Mouse (Mus musculus) liver, embryonic 11.5 days (tissue): ENCODE measurements around the gene Ilvbl. TPM values are rescaled to one million over a fixed set of nuclear protein-coding genes. Genes with fewer than 3 reads are reported as not detected.
"Not testable (repeated sequence)": the region's sequence is repeated elsewhere in the genome, so short reads cannot be mapped to it uniquely, and the experiment has no call there.

Source experiments
- ATAC-seq: fragments of 200-750 bp; cut with Nextera tagmentation; replicated peaks from 2 replicates; pipeline ENCODE4 v1.8.0; 2017; ENCODE audit warnings: moderate number of reproducible peaks, mild to moderate bottlenecking, moderate TSS enrichment, moderate library complexity; ENCODE audit not compliant: low FRiP score
- DNase-seq: peaks from one replicate; pipeline ENCODE4 v3.0.0-alpha.2; 2017; ENCODE audit warnings: low spot score
- H3K27ac ChIP-seq: fragments of 300-500 bp; sonication (generic); 2 replicates; pipeline ENCODE4 v1.5.1; 2014; ENCODE audit warnings: mild to moderate bottlenecking, low read depth, low read length, control low read depth
- H3K27me3 ChIP-seq: fragments of 300-500 bp; sonication (generic); replicated peaks from 2 replicates; pipeline ENCODE4 v1.6.1; 2014; ENCODE audit warnings: low read length, mixed read lengths; ENCODE audit not compliant: control insufficient read depth, insufficient read depth
- H3K36me3 ChIP-seq: fragments of 300-500 bp; sonication (generic); 2 replicates; pipeline ENCODE4 v1.6.1; 2014; ENCODE audit warnings: mild to moderate bottlenecking, low read length, moderate library complexity, mixed read lengths; ENCODE audit not compliant: control insufficient read depth, insufficient read depth
- H3K4me1 ChIP-seq: fragments of 300-500 bp; sonication (generic); replicated peaks from 2 replicates; pipeline ENCODE4 v1.6.1; 2014; ENCODE audit warnings: low read length, mixed read lengths; ENCODE audit not compliant: control insufficient read depth, insufficient read depth
- H3K4me2 ChIP-seq: fragments of 300-500 bp; sonication (generic); 2 replicates; pipeline ENCODE4 v1.6.1; 2014; ENCODE audit warnings: mild to moderate bottlenecking, control low read depth, moderate library complexity
- H3K4me3 ChIP-seq: fragments of 300-500 bp; sonication (generic); 2 replicates; pipeline ENCODE4 v1.5.1; 2014; ENCODE audit warnings: low read depth, low read length, control low read depth
- H3K9ac ChIP-seq: fragments of 300-500 bp; sonication (generic); 2 replicates; pipeline ENCODE4 v1.6.1; 2014; ENCODE audit warnings: low read depth, low read length, control low read depth
- H3K9me3 ChIP-seq: fragments of 300-500 bp; sonication (generic); 2 replicates; pipeline ENCODE4 v1.6.1; 2016; ENCODE audit warnings: low read length, inconsistent platforms, mixed read lengths; ENCODE audit not compliant: control insufficient read depth
- WGBS: fragments of 180-500 bp; shearing (Covaris S2); extraction: QIAGEN DNeasy Blood & Tissue Kit; methylation state at CpG from one replicate; pipeline ENCODE4 v1.1.7; 2014; 5-methylcytosine and 5-hydroxymethylcytosine counted together
- polyA plus RNA-seq: library from polyadenylated mRNA; unstranded; fragments of >200 nt; fragmentation: Nextera tagmentation; extraction: Ambion mirVana; gene quantifications from 2 replicates; pipeline ENCODE4 v1.2.1, GENCODE M21; 2014

The Ilvbl gene
- polyA plus RNA-seq, 1 experiment from 2014 or later, result 22.1 TPM

DNA sequence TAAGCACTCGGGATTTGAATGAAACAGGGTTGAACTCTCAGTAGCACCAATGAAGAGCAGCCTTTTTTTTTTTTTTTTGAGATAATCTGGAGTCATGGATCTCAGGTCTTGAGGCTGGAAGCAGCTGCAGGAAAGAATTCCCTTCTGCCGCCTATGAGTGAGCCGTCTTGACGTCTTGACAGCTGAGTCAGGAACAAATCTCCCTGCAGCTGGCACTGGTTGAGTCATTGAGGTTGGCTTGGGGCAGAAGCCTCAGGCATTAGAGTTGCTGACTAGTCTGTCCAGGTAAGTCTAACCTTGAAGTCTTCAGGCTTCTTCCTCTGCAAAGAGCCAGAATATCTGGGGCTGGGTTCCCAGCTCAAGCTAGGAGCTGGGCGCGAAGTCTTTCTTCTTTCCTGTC, 20.0 kb downstream of the Ilvbl start:
- Histone ChIP-seq H3K9me3 (no peaks in the 10 kb centered on the region), H3K4me1 (no peaks in the 10 kb centered on the region), H3K27ac (no peak overlapping the region), H3K27me3 (peaks cover 27% of the 10 kb centered on the region), H3K36me3 (no peaks in the 10 kb centered on the region), H3K4me2 (no peak overlapping the region), H3K4me3 (no peak overlapping the region), H3K9ac (no peak overlapping the region)
- WGBS, result 59% methylated on average over 6 of the region's 6 CpGs
- no peak for DNase-seq
- ATAC-seq, result no peak

- no peak overlapping the region for H3K27ac ChIP-seq
- no peak overlapping the region for H3K4me2 ChIP-seq
- H3K9ac ChIP-seq, result no peak overlapping the region
- H3K9me3 ChIP-seq, result no peaks in the 10 kb centered on the region
- H3K4me1 ChIP-seq, result no peaks in the 10 kb centered on the region
- no peaks in the 10 kb centered on the region for H3K36me3 ChIP-seq
- peaks cover 27% of the 10 kb centered on the region for H3K27me3 ChIP-seq
- DNase-seq (no peak), ATAC-seq (no peak)
- H3K4me3 ChIP-seq, result no peak overlapping the region
Measured at GRCm38 (mm10) chr10:78594566-78594965, 20.4 kb downstream of the Ilvbl start.

- H3K4me3 ChIP-seq, result no peak overlapping the region
- H3K27me3 ChIP-seq, result no peaks in the 10 kb centered on the region; the same call in none of the 2 replicates
- no peaks in the 10 kb centered on the region for H3K4me1 ChIP-seq
- 73% methylated on average over 5 of the region's 5 CpGs for WGBS
- no peak overlapping the region for H3K27ac ChIP-seq
- DNase-seq, result no peak
- H3K9me3 ChIP-seq, result no peaks in the 10 kb centered on the region
- no peak overlapping the region for H3K9ac ChIP-seq
- no peak overlapping the region for H3K4me2 ChIP-seq
- H3K36me3 ChIP-seq, result no peaks in the 10 kb centered on the region
- no peak for ATAC-seq
Measured at GRCm38 (mm10) chr10:78599865-78600264, 25.7 kb downstream of the Ilvbl start.

DNA sequence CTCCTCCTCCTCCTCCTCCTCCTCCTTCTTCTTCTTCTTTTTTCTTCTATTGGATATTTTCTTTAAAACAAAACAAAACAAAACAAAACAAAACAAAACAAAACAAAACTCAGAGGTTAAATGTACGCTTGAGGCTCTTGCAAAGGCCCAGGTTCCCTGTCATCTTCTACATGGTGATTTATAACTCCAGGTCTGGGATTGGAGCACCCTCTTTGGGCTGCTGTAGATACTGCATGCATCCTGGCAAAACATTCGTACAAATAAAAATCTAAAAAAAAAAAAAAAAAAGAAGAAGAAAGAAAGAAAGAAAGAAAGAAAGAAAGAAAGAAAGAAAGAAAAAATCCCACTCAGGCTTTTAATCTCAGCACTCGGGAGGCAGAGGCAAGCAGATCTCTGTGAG, 30.9 kb downstream of the Ilvbl start:
- 43% methylated on average over 3 of the region's 3 CpGs for WGBS
- H3K9ac ChIP-seq, result no peak overlapping the region
- H3K36me3 ChIP-seq, result no peaks in the 10 kb centered on the region
- no peak overlapping the region for H3K4me3 ChIP-seq
- no peak overlapping the region for H3K4me2 ChIP-seq
- no peak for DNase-seq
- H3K27me3 ChIP-seq, result peaks cover 6% of the 10 kb centered on the region
- no peak for ATAC-seq
- H3K27ac ChIP-seq, result no peak overlapping the region
- no peaks in the 10 kb centered on the region for H3K9me3 ChIP-seq
- no peaks in the 10 kb centered on the region for H3K4me1 ChIP-seq

- Histone ChIP-seq H3K4me1 (no peaks in the 10 kb centered on the region), H3K36me3 (no peaks in the 10 kb centered on the region), H3K9ac (no peak overlapping the region), H3K27ac (no peak overlapping the region), H3K9me3 (no peaks in the 10 kb centered on the region), H3K4me2 (no peak overlapping the region), H3K27me3 (peaks cover 6% of the 10 kb centered on the region), H3K4me3 (no peak overlapping the region)
- ATAC-seq (no peak), DNase-seq (no peak)
- WGBS, result 63% methylated on average over 3 of the region's 3 CpGs
Measured at GRCm38 (mm10) chr10:78607602-78608001, 33.5 kb downstream of the Ilvbl start.

- Histone ChIP-seq H3K4me1 (no peaks in the 10 kb centered on the region), H3K4me2 (no peak within 1 kb of the TSS), H3K9me3 (no peaks in the 10 kb centered on the region), H3K27ac (no peak within 1 kb of the TSS), H3K9ac (no peak within 1 kb of the TSS), H3K27me3 (no peaks in the 10 kb centered on the region), H3K4me3 (no peak within 1 kb of the TSS), H3K36me3 (no peaks in the 10 kb centered on the region)
- no peak for DNase-seq
- ATAC-seq, result no peak
- 85% methylated on average over 1 of the region's 1 CpGs for WGBS
Measured at GRCm38 (mm10) chr10:78617974-78618373, 43.8 kb downstream of the Ilvbl start, which contains the start of gene Olfr1357. Gene Olfr1357 (minus strand): TSS chr10:78618074.

DNA sequence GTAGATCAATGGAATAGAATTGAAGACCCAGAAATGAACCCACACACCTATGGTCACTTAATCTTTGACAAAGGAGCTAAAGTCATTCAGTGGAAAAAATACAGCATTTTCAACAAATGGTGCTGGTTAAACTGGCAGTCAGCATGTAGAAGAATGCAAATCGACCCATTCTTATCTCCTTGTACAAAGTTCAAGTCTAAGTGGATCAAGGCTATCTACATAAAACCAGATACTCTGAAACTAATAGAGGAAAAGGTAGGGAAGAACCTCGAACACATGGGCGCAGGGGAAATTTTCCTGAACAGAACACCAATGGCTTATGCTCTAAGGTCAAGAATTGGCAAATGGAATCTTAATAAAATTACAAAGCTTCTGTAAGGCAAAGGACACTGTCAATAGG, 49.0 kb downstream of the Ilvbl start:
- not testable (repeated sequence) for H3K27me3 ChIP-seq, H3K9me3 ChIP-seq, H3K36me3 ChIP-seq, DNase-seq, H3K4me2 ChIP-seq, H3K4me3 ChIP-seq, H3K4me1 ChIP-seq, ATAC-seq, H3K9ac ChIP-seq, H3K27ac ChIP-seq
- WGBS, result 73% methylated on average over 3 of the region's 3 CpGs

DNA sequence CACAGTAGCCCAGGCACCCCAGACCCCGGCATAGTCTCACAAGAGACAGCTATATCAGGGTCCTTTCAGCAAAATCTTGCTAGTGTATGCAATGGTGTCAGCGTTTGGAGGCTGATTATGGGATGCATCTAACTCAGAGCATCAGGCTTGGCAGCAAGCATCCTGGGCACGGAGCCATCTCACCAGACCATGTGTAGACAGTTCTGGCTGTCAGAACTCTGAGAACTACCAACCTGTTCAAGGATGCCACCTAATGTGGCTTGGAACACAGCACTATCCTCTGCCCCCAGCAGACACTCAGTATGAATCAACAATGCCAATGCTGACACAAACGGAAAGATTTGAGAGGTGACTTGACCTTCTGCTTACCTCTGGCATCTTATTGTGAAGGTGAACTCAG, 56.0 kb downstream of the Ilvbl start:
- no peaks in the 10 kb centered on the region for H3K36me3 ChIP-seq
- no peak overlapping the region for H3K4me3 ChIP-seq
- DNase-seq, result no peak
- no peaks in the 10 kb centered on the region for H3K9me3 ChIP-seq
- H3K27me3 ChIP-seq, result no peaks in the 10 kb centered on the region
- H3K4me2 ChIP-seq, result no peak overlapping the region
- H3K27ac ChIP-seq, result no peak overlapping the region
- H3K9ac ChIP-seq, result no peak overlapping the region
- WGBS, result 74% methylated on average over 4 of the region's 4 CpGs
- ATAC-seq, result no peak
- no peaks in the 10 kb centered on the region for H3K4me1 ChIP-seq

DNA sequence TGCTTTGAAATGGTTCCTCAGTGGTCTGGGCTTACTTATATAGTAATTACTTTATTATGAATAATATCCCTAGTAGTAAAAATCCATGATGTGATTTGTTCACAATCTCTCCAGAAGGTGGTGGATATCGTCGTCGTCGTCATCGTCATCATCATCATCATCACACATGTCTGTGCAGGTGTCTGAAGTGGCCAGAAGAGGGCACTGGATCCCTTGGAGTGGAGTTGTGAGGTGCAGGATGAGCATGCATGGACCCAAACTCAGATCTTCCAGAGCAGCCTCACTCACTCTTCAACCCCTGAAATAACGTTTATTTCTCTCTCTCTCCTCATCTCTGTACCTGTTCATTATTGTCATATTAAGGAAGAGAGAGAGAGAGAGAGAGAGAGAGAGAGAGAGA, 58.2 kb downstream of the Ilvbl start:
- DNase-seq (no peak), ATAC-seq (no peak)
- Histone ChIP-seq H3K9me3 (no peaks in the 10 kb centered on the region), H3K36me3 (no peaks in the 10 kb centered on the region), H3K4me2 (no peak overlapping the region), H3K27ac (no peak overlapping the region), H3K9ac (no peak overlapping the region), H3K4me1 (no peaks in the 10 kb centered on the region), H3K4me3 (no peak overlapping the region), H3K27me3 (no peaks in the 10 kb centered on the region)
- WGBS, result 25% methylated on average over 6 of the region's 6 CpGs
